Comparison of ENCODE assay signal across 17 mouse cellular contexts in genomic region chr2:59533504-59533903, GRCm38 (mm10). TPM values are rescaled to one million over a fixed set of nuclear protein-coding genes. Genes with fewer than 3 reads are reported as not detected.
DNase-seq lines count a peak whose midpoint lies in the region; ATAC-seq lines count a peak whose summit lies in the region.
"Had no signal": no experiment of that assay in that cellular context is flagged by ENCODE, and none has a peak within 500 bp of the region (broad histone marks: within the 10 kb centered on the region; RNA-seq: fewer than 3 reads in every experiment).

No protein-coding gene starts in this region.

- H3K4me1 ChIP-seq in heart, embryonic 13.5 days = peaks cover 22% of the 10 kb centered on the region

- H3K36me3 ChIP-seq in heart, embryonic 13.5 days = no peaks in the 10 kb centered on the region
- H3K36me3 ChIP-seq: forebrain, embryonic 12.5 days; G1E; liver, embryonic 12.5 days; midbrain, embryonic 15.5 days had no signal

- H3K4me3 ChIP-seq in heart, embryonic 13.5 days = no peak overlapping the region
- H3K4me3 ChIP-seq: forebrain, embryonic 12.5 days; heart, adult 2 months; liver, embryonic 12.5 days; midbrain, embryonic 15.5 days had no signal

- no peak for DNase-seq in heart, adult 18-20 months
- peak; percentile 41 to 61 for DNase-seq in layer of hippocampus, adult 8-10 months (ENCODE audit: low spot score in 2 of 2)
- no peak for DNase-seq in layer of hippocampus, postnatal 14 days (ENCODE audit: low spot score in 2 of 2)
- peak; percentile 45 for DNase-seq in cerebellum, adult 9-11 months
- peak; percentile 81 for DNase-seq in layer of hippocampus, adult 9-11 months
- DNase-seq in yolk sac, embryonic 10.5 days (ENCODE audit: low spot score) = no peak
- DNase-seq: adrenal gland, postnatal 10 days; heart, adult 2 months; heart, postnatal 14 days; kidney, postnatal 14 days had no signal

- 88% methylated on average over 10 of the region's 10 CpGs for WGBS in heart, embryonic 13.5 days

- no peaks in the 10 kb centered on the region for H3K9me3 ChIP-seq in heart, embryonic 13.5 days
- H3K9me3 ChIP-seq: forebrain, embryonic 12.5 days; G1E; liver, embryonic 12.5 days; midbrain, embryonic 15.5 days had no signal

- H3K4me2 ChIP-seq in heart, embryonic 13.5 days = no peak overlapping the region
- H3K4me2 ChIP-seq: forebrain, embryonic 12.5 days; liver, embryonic 12.5 days; midbrain, embryonic 15.5 days had no signal

- no peak for ATAC-seq in heart, embryonic 13.5 days (ENCODE audit: extremely low read depth, insufficient number of reproducible peaks, low FRiP score, low TSS enrichment)
- ATAC-seq: hindbrain, postnatal 0 days; liver, embryonic 12.5 days; midbrain, embryonic 15.5 days had no signal

- 0 out of 2 replicates have a peak overlapping the region, but pooled peaks have one; percentile 54 for H3K27ac ChIP-seq in heart, embryonic 13.5 days (replicated peaks)
- H3K27ac ChIP-seq: forebrain, embryonic 12.5 days; hindbrain, postnatal 0 days; liver, embryonic 12.5 days; midbrain, embryonic 15.5 days had no signal

- no peaks in the 10 kb centered on the region for H3K27me3 ChIP-seq in heart, embryonic 13.5 days (replicated peaks)
- H3K27me3 ChIP-seq: forebrain, embryonic 12.5 days; liver, embryonic 12.5 days; midbrain, embryonic 15.5 days had no signal

- no peak overlapping the region; the same call in 1 of the 2 replicates for H3K9ac ChIP-seq in heart, embryonic 13.5 days
- H3K9ac ChIP-seq: forebrain, embryonic 12.5 days; liver, embryonic 12.5 days; midbrain, embryonic 15.5 days had no signal

RNA-seq across cellular contexts. Expression of gene Dapl1, which starts 49.1 kb away (rescaled TPM):
- 0.94 TPM in 1 of 2 replicates, not detected in the other for polyA plus RNA-seq in heart, embryonic 13.5 days (2015; fragmentation: Nextera tagmentation; extraction: Ambion mirVana)
- total RNA-seq in heart, adult 18-20 months (2021) = 1 to 10 TPM in 1 of 2 experiments, not detected in 1; 1.3 TPM
- total RNA-seq in layer of hippocampus, adult 8-10 months (2022) = under 1 TPM in 1 of 4 experiments, not detected in 3; 0.83 TPM
- not detected for total RNA-seq in layer of hippocampus, postnatal 14 days (2021)
- total RNA-seq: G1E; gastrocnemius, adult 18-20 months; heart, adult 2 months; heart, postnatal 14 days; hindbrain, postnatal 0 days had no signal
- polyA plus RNA-seq: G1E; heart, adult 2 months; liver, embryonic 12.5 days had no signal

Comparison
In these comparisons a context has a peak if more than half of its experiments do, and no peak if none do; other contexts are left out.
1. DNase-seq: peak in layer of hippocampus, adult 8-10 months (2 of 2), cerebellum, adult 9-11 months (single experiment) and layer of hippocampus, adult 9-11 months (single experiment); none in heart, adult 18-20 months (0 of 2), layer of hippocampus, postnatal 14 days (0 of 2) and yolk sac, embryonic 10.5 days (single experiment).